Mouse (Mus musculus): Measurements from ENCODE around the gene 1700029I15Rik.

1700029I15Rik gene

DNA sequence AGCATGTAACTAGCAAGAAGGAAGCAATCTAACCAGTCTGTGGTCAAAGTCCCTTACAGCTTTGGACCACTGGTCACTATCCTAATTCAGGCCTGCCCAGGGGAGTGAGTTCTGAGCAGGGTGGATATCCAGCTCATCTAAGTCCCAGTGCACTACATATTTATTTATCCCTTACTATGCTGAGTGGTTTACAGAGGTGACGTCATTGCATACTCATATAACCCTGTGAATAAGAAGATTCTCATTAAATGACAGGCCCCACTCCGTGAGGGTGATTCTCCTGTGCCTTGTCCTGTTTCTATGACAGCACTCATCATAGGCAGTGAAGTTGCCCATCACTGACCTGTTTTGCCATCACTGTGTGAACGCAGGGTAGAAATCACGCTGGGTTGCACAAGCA lies 43.0 kb downstream of the 1700029I15Rik start:
- DNase-seq (ENCODE audit: low spot score in 2 of 2), result no peak

DNA sequence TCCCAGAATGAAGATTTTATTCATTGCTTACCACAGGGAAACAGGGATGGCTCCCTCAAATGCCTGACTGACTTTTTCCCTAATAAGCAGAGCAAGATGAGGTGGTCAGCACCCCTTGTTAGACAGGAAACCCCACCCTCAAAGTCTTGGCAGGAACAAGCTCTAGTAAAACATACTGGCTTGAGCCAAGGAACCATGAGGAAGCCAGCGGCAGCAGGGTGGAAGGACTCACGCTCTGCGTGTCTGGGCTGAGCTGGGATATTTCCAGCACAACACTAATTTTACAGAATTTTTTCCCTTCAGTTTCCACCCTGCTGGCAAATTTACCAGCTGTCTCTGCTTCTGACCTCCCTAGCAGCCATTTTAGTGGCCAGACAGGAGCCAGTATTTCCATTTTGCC lies 44.1 kb downstream of the 1700029I15Rik start:
- no peak for DNase-seq (ENCODE audit: low spot score in 2 of 2)

DNA sequence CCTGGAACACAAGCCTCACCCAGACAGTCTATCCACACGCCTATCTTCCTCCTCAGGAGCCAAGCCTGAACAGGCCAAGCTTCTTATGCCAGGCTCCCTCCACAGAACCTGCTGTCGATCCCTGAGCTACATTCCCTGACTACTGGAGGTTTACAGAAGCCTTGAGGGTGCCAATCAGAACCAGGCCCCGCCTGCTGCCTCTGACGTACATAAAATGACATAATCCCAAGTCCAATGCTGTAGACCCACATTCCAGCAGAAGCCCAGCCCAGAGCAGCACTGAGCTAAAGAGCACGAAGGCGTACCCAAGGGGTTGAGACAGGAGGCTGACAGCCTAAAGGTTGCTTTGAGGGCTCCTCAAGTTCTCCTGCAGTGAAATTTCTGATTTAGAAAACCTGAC lies 45.5 kb downstream of the 1700029I15Rik start:
- DNase-seq (ENCODE audit: low spot score in 2 of 2), result no peak

DNA sequence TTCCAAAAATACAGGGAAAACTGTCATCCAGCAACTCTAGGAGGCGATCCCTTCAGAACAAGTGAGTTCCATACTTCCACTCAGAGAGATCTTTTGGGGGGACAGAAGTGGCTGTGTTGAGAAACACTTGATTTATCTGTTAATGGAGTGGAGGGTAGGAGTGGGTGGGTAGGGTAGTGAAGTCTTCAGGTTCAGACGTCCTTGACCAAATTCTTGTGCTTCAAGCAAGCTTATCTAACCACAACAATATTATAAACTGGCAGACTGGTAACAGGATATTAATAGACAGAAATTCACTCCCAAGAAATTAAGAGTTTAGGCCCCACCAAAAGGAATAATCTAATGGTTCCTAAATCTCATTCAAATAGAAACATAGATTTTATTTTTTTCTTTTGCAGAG lies 47.8 kb downstream of the 1700029I15Rik start:
- no peak for DNase-seq (ENCODE audit: low spot score in 2 of 2)

GRCm38 (mm10) chr2:92430723-92431541 lies 48.6 kb downstream of the 1700029I15Rik start:
- DNase-seq (ENCODE audit: low spot score in 2 of 2), result no peak

DNA sequence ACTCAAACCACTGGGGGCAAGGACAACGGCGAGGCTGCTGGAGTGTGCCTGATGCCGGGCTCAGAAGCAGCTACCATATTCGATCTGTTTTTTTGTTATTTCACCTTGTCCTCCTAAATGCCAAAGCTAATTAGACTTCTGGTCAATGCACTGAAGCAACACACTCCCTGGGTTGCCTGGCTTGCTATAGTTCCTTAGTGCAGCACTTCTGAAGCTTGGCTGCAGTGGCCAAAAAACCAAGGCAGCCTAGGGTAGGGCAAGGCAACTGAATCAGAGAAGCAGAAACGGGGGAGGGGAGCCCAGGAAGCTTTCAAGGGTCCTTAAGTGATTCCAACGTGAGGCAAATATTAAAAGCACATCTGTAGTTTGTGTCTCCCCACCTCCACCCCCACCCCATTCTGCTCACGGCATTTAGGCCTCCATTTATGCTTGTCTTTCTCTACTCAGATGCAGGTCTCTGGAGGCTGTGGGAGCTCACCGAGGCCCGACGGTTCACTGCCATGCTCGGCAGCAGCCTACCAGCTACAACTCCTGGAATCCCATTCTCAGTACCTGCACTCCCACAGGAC lies 49.4 kb downstream of the 1700029I15Rik start:
- no peak for DNase-seq (ENCODE audit: low spot score in 2 of 2)

DNA sequence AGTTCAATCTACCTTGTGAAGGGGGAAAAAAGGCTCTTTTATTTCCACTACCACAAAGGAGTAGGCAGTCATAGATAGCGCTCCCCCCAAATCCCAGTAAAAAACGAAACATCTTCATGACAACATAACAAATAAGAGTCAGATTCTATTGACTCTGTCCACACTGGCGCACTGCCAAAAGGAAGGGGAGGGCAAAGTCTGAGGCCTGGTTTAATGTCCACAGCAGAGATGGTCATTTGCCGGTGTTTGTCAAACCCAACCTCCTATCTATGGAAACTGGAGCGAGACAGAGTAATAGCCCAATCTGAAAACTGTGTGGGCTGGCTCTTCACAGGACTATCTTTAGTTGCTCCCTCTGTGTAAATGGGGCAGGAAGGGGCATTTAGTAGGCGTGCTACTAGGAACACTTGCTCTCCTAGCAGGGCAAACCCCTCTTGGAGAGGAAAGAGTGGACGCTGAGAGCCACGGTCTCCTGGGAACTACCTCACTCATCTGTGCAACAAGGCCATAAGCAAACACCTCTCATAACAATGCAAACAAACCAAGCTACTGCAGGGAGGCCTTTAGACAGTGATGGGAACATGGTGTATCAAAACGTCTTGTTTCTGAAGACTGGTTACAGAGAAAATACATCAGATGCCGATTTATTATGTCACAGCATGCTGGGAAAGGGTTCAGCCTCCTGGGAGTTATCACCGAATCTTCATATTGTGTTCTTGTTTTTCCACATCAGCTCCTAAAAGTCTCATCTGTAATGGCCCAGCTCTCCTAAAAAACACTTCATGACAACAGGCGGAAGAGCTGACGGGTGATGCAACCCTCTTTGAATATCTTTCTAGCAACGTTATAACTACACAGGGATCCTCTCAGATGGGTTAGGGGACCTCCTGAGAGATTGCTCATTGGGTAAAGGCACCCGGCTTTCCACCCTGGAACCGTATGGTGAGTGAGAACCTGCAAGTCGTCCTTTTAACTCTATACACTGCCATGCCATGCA lies 50.3 kb downstream of the 1700029I15Rik start:
- DNase-seq (ENCODE audit: low spot score in 2 of 2), result no peak

DNA sequence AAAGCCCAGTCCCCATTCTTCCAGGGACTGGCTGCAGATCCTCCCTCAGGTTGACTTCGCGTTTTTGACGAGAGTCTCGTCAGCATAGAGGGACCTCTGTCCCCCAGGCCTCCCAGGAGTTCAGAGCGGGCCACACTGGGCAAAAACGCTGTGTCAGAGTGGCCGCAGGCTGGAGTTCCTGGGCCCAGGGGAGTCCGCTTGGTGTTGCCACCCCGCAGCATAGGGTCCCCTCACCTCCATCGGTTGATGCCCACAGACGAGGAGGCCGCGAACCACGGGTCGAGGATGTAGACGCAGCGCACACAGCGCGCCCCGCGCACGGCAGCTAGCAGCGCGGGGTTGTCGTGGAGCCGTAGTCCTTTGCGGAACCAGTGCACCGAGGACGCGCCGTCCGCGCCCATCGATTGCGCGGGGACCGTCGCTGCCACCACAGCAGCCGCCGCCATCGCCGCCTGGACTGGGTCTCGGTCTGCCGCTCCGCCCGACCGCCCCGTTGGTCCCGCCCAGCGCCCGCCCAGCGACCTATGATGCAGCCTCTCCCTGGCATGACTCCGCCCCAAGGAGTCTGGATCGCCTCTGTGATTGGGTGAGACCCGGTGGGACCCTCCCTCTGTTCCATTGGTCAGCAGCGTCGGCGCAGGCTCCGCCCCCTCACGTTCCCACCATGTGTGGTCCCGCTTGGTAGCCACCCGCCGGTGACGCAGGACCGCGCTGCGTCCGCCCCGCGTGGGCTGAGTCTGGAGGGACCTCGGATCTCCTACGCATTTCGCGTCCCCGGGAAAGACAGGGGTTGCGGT lies 51.4 kb downstream of the 1700029I15Rik start, which contains the start of gene Cry2:
TSS of gene Cry2 (minus strand) at position 466 of the 797 bp plus-strand sequence.
- DNase-seq (ENCODE audit: low spot score in 2 of 2), result peak; percentile 97 to 98

DNA sequence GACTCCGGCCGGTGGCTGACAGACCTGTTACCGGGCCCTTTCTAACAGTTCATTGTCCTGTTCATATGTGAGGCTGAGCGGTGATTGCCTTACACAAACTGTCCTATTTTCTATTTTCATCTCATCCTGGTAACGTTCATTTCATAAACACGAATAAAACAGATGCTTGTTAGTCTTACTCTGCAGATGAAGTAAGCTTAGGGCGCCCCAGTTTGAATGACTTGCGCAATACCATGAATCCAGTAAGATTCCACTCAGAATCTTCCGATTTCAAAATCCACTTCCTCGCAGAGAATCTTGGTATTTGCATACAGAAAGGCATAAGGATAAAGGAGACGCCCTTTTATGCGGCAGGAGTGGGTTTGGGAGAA lies 52.0 kb downstream of the 1700029I15Rik start:
- no peak for DNase-seq (ENCODE audit: low spot score in 2 of 2)

DNA sequence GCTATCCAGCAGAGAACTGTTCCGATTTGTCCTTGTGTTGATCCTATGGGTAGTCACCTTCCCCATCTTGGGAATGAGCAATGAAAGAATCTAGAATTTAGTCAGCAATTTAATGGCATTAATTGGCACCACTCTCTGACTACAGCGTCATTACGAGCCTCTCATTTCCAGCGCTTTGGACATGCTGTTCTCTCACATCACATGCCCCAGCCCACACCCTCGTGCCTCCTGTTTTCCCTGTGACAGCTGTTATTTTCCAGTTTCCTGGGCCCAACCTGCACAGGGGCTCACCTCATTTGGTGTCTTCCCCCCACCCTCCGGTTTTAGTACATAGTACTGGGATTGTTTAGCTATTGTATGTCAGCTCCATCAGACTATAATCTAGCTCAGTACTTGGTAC lies 52.7 kb downstream of the 1700029I15Rik start:
- DNase-seq (ENCODE audit: low spot score in 2 of 2), result no peak

All from natural killer cell, adult 2 months (primary cell).